Mouse (Mus musculus) forebrain, embryonic 11.5 days (tissue): ENCODE results near the gene a. TPM values are rescaled to one million over a fixed set of nuclear protein-coding genes. Genes with fewer than 3 reads are reported as not detected.
A peak's percentile ranks its signal among the peaks of the same experiment; 100 is the strongest.

Source experiments
- ATAC-seq: fragments of 200-750 bp; cut with Nextera tagmentation; replicated peaks from 2 replicates; pipeline ENCODE4 v1.8.0; 2017; ENCODE audit warnings: moderate TSS enrichment; ENCODE audit not compliant: low FRiP score
- DNase-seq: peaks from one replicate; pipeline ENCODE4 v3.0.0-alpha.2; 2017; ENCODE audit warnings: low spot score
- H3K27ac ChIP-seq: fragments of 300-500 bp; sonication (generic); 2 replicates; pipeline ENCODE4 v1.5.1; 2014; ENCODE audit warnings: low read depth, low read length
- H3K27me3 ChIP-seq: fragments of 300-500 bp; sonication (generic); 2 replicates; pipeline ENCODE4 v1.6.1; 2014; ENCODE audit warnings: mild to moderate bottlenecking, low read length, mixed read lengths; ENCODE audit not compliant: control insufficient read depth, insufficient read depth
- H3K36me3 ChIP-seq: fragments of 300-500 bp; sonication (generic); 2 replicates; pipeline ENCODE4 v1.6.1; 2014; ENCODE audit warnings: mild to moderate bottlenecking, low read length, moderate library complexity, mixed read lengths; ENCODE audit not compliant: control insufficient read depth, insufficient read depth
- H3K4me1 ChIP-seq: fragments of 300-500 bp; sonication (generic); replicated peaks from 2 replicates; pipeline ENCODE4 v1.6.1; 2014; ENCODE audit warnings: low read length, mixed read lengths; ENCODE audit not compliant: control insufficient read depth, insufficient read depth
- H3K4me2 ChIP-seq: fragments of 300-500 bp; sonication (generic); 2 replicates; pipeline ENCODE4 v1.6.1; 2014; ENCODE audit warnings: low read depth, mild to moderate bottlenecking, low read length, moderate library complexity, mixed read lengths; ENCODE audit not compliant: severe bottlenecking
- H3K4me3 ChIP-seq: fragments of 300-500 bp; sonication (generic); 2 replicates; pipeline ENCODE4 v1.5.1; 2014; ENCODE audit warnings: low read depth, low read length
- H3K9ac ChIP-seq: fragments of 300-500 bp; sonication (generic); 2 replicates; pipeline ENCODE4 v1.6.1; 2014; ENCODE audit warnings: low read length
- H3K9me3 ChIP-seq: fragments of 300-500 bp; sonication (generic); 2 replicates; pipeline ENCODE4 v1.6.1; 2016; ENCODE audit warnings: low read length, mixed read lengths; ENCODE audit not compliant: control insufficient read depth
- WGBS: fragments of 180-500 bp; shearing (Covaris S2); extraction: QIAGEN DNeasy Blood & Tissue Kit; methylation state at CpG from one replicate; pipeline ENCODE4 v1.1.7; 2014; 5-methylcytosine and 5-hydroxymethylcytosine counted together
- polyA plus RNA-seq: library from polyadenylated mRNA; unstranded; fragments of >200 nt; fragmentation: Nextera tagmentation; extraction: Ambion mirVana; gene quantifications from 2 replicates; pipeline ENCODE4 v1.2.1, GENCODE M21; 2014

The a gene
- polyA plus RNA-seq, 1 experiment from 2014 or later: 0.69 TPM

- no peak overlapping the region for H3K9ac ChIP-seq
- peaks cover 3% of the 10 kb centered on the region; the same call in 1 of the 2 replicates for H3K4me1 ChIP-seq
- ATAC-seq (no peak), DNase-seq (no peak)
- no peak overlapping the region for H3K4me2 ChIP-seq
- WGBS: 86% methylated on average over 4 of the region's 4 CpGs
- H3K9me3 ChIP-seq: no peaks in the 10 kb centered on the region
- H3K27ac ChIP-seq: no peak overlapping the region
- no peak overlapping the region for H3K4me3 ChIP-seq
- no peaks in the 10 kb centered on the region for H3K27me3 ChIP-seq
- no peaks in the 10 kb centered on the region for H3K36me3 ChIP-seq
These were observed 289.0 kb downstream of the a start for GRCm38 (mm10) chr2:155080179-155080530.

GRCm38 (mm10) chr2:155081056-155081455 is 289.9 kb downstream of the a start:
- Histone ChIP-seq H3K9ac (no peak overlapping the region), H3K4me1 (no peaks in the 10 kb centered on the region), H3K27me3 (no peaks in the 10 kb centered on the region), H3K27ac (no peak overlapping the region), H3K9me3 (no peaks in the 10 kb centered on the region), H3K4me2 (no peak overlapping the region), H3K4me3 (no peak overlapping the region), H3K36me3 (no peaks in the 10 kb centered on the region)
- 89% methylated on average over 3 of the region's 3 CpGs for WGBS
- DNase-seq (no peak), ATAC-seq (no peak)

GRCm38 (mm10) chr2:155082121-155082803 is 291.1 kb downstream of the a start:
- Histone ChIP-seq H3K27me3 (no peaks in the 10 kb centered on the region), H3K4me2 (no peak overlapping the region)

GRCm38 (mm10) chr2:155084546-155084945 is 293.3 kb downstream of the a start:
- Histone ChIP-seq H3K27me3 (no peaks in the 10 kb centered on the region), H3K36me3 (no peaks in the 10 kb centered on the region), H3K4me3 (no peak overlapping the region), H3K9me3 (no peaks in the 10 kb centered on the region), H3K4me2 (no peak overlapping the region), H3K9ac (no peak overlapping the region), H3K27ac (no peak overlapping the region), H3K4me1 (no peaks in the 10 kb centered on the region)
- ATAC-seq: no peak
- 86% methylated on average over 5 of the region's 5 CpGs for WGBS
- no peak for DNase-seq

More at GRCm38 (mm10) chr2:155082121-155082803, 291.1 kb downstream of the a start:
- ATAC-seq (no peak), DNase-seq (peak; percentile 57)
- Histone ChIP-seq H3K9ac (no peak overlapping the region), H3K27ac (no peak overlapping the region), H3K4me3 (no peak overlapping the region), H3K9me3 (no peaks in the 10 kb centered on the region), H3K4me1 (no peaks in the 10 kb centered on the region), H3K36me3 (no peaks in the 10 kb centered on the region)
- WGBS: 21% methylated on average over 8 of the region's 8 CpGs

- no peaks in the 10 kb centered on the region for H3K36me3 ChIP-seq
- 84% methylated on average over 5 of the region's 5 CpGs for WGBS
- no peak overlapping the region for H3K9ac ChIP-seq
- no peaks in the 10 kb centered on the region for H3K27me3 ChIP-seq
- DNase-seq: no peak
- no peak overlapping the region for H3K4me2 ChIP-seq
- no peak overlapping the region for H3K27ac ChIP-seq
- ATAC-seq: no peak
- H3K4me1 ChIP-seq: no peaks in the 10 kb centered on the region
- H3K4me3 ChIP-seq: no peak overlapping the region
- H3K9me3 ChIP-seq: no peaks in the 10 kb centered on the region
These were observed 295.1 kb downstream of the a start for GRCm38 (mm10) chr2:155086328-155086727.

- Histone ChIP-seq H3K4me3 (no peak overlapping the region), H3K4me1 (no peaks in the 10 kb centered on the region), H3K27ac (no peak overlapping the region), H3K27me3 (no peaks in the 10 kb centered on the region), H3K9ac (no peak overlapping the region), H3K36me3 (no peaks in the 10 kb centered on the region), H3K4me2 (no peak overlapping the region), H3K9me3 (no peaks in the 10 kb centered on the region)
- ATAC-seq: no peak
- DNase-seq: no peak
- 86% methylated on average over 6 of the region's 6 CpGs for WGBS
These were observed 297.1 kb downstream of the a start for GRCm38 (mm10) chr2:155088264-155088663.

- H3K36me3 ChIP-seq: no peaks in the 10 kb centered on the region
- no peak overlapping the region for H3K9ac ChIP-seq
- no peaks in the 10 kb centered on the region for H3K4me1 ChIP-seq
- no peak overlapping the region for H3K4me3 ChIP-seq
- no peak for ATAC-seq
- 77% methylated on average over 13 of the region's 13 CpGs for WGBS
- H3K9me3 ChIP-seq: no peaks in the 10 kb centered on the region
- H3K4me2 ChIP-seq: no peak overlapping the region
- no peak for DNase-seq
- no peak overlapping the region for H3K27ac ChIP-seq
- H3K27me3 ChIP-seq: no peaks in the 10 kb centered on the region
These were observed 299.9 kb downstream of the a start for GRCm38 (mm10) chr2:155090909-155091742.

- no peak for ATAC-seq
- no peak overlapping the region for H3K9ac ChIP-seq
- H3K4me1 ChIP-seq: no peaks in the 10 kb centered on the region
- no peaks in the 10 kb centered on the region for H3K9me3 ChIP-seq
- H3K27me3 ChIP-seq: no peaks in the 10 kb centered on the region
- H3K36me3 ChIP-seq: no peaks in the 10 kb centered on the region
- H3K27ac ChIP-seq: no peak overlapping the region
- WGBS: 81% methylated on average over 3 of the region's 3 CpGs
- no peak overlapping the region for H3K4me2 ChIP-seq
- H3K4me3 ChIP-seq: no peak overlapping the region
- DNase-seq: no peak
These were observed 300.5 kb downstream of the a start for GRCm38 (mm10) chr2:155091743-155092075.

- H3K36me3 ChIP-seq: no peaks in the 10 kb centered on the region
- 61% methylated on average over 4 of the region's 4 CpGs for WGBS
- ATAC-seq (no peak), DNase-seq (no peak)
- H3K4me3 ChIP-seq: no peak overlapping the region
- no peak overlapping the region for H3K4me2 ChIP-seq
- no peaks in the 10 kb centered on the region for H3K9me3 ChIP-seq
- no peaks in the 10 kb centered on the region for H3K27me3 ChIP-seq
- no peak overlapping the region for H3K9ac ChIP-seq
- H3K27ac ChIP-seq: no peak overlapping the region
- no peaks in the 10 kb centered on the region for H3K4me1 ChIP-seq
These were observed 302.2 kb downstream of the a start for GRCm38 (mm10) chr2:155093418-155093817.
